In the genomic region with DNA sequence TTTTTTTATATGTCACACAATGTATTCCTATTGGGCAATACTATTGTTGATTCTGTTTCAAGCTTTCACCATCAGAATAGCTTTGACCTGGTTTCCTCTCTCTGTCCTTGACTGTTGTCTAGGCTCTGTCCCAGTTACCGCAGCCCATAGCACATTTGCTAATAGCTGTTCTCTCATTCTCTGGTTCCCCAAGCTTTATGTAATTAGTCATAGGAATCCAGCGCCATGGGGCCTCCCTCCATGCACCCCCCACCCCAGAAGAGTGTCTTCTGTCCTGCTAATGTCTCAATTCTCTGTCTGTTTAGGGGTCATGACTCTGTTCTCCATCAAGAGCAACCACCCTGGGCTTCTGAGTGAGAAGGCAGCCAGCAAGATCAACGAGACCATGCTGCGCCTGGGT, we compare ENCODE assay signal across 16 mouse cellular contexts.
"Had no signal": no experiment of that assay in that cellular context is flagged by ENCODE, and none has a peak within 500 bp of the region (broad histone marks: within the 10 kb centered on the region; RNA-seq: fewer than 3 reads in every experiment).

No protein-coding gene starts in this region.

- H3K27ac ChIP-seq: limb, embryonic 13.5 days; liver, embryonic 14.5 days; midbrain, embryonic 10.5 days; midbrain, embryonic 15.5 days; neural tube, embryonic 13.5 days; stomach, embryonic 15.5 days had no signal

- DNase-seq: kidney, adult 8-10 months; kidney, postnatal 36 days; left cerebral cortex, postnatal 4 days; lung, embryonic 14.5 days; lung, postnatal 10 days; lung, postnatal 4 days; right cerebral cortex, postnatal 14 days; thymus, adult 2 months; thymus, postnatal 25 days had no signal

- H3K9me3 ChIP-seq: limb, embryonic 13.5 days; midbrain, embryonic 10.5 days; midbrain, embryonic 15.5 days; neural tube, embryonic 13.5 days; stomach, embryonic 15.5 days had no signal

- H3K27me3 ChIP-seq: limb, embryonic 13.5 days; midbrain, embryonic 15.5 days; neural tube, embryonic 13.5 days; stomach, embryonic 15.5 days had no signal

- H3K4me3 ChIP-seq: limb, embryonic 13.5 days; midbrain, embryonic 10.5 days; midbrain, embryonic 15.5 days; neural tube, embryonic 13.5 days; stomach, embryonic 15.5 days had no signal

- H3K4me1 ChIP-seq: limb, embryonic 13.5 days; midbrain, embryonic 10.5 days; midbrain, embryonic 15.5 days; stomach, embryonic 15.5 days had no signal

- H3K9ac ChIP-seq: limb, embryonic 13.5 days; liver, embryonic 14.5 days; lung, embryonic 14.5 days; midbrain, embryonic 15.5 days; neural tube, embryonic 13.5 days; stomach, embryonic 15.5 days had no signal

- H3K4me2 ChIP-seq: limb, embryonic 13.5 days; lung, embryonic 14.5 days; midbrain, embryonic 15.5 days; neural tube, embryonic 13.5 days; stomach, embryonic 15.5 days had no signal

- H3K36me3 ChIP-seq: midbrain, embryonic 15.5 days had no signal

- ATAC-seq: intestine, postnatal 0 days; midbrain, embryonic 15.5 days had no signal
